Mouse (Mus musculus) induced T-regulatory cell, adult 2 months (primary cell): ENCODE data around the gene Qsox1.

Experiments used
- DNase-seq: peaks from one replicate; pipeline ENCODE4 v3.0.0-alpha.2; 2012; ENCODE audit warnings: low read depth

Qsox1 gene

GRCm38 (mm10) chr1:155812581-155813499, at the start of gene Qsox1:
Gene Qsox1, minus strand, starts transcription at chr1:155812889.
- peak; percentile 95 for DNase-seq

- no peak for DNase-seq
These were observed 42.4 kb upstream of the Qsox1 start for GRCm38 (mm10) chr1:155854926-155855702.

GRCm38 (mm10) chr1:155853009-155853408, 40.3 kb upstream of the Qsox1 start:
- DNase-seq: no peak

- DNase-seq: no peak
These were observed 31.5 kb upstream of the Qsox1 start for GRCm38 (mm10) chr1:155844235-155844634.

GRCm38 (mm10) chr1:155843538-155843937, 30.8 kb upstream of the Qsox1 start:
- DNase-seq: peak; percentile 15

- DNase-seq: no peak
These were observed 23.0 kb upstream of the Qsox1 start for GRCm38 (mm10) chr1:155835667-155836066.

GRCm38 (mm10) chr1:155833610-155834009, 20.9 kb upstream of the Qsox1 start:
- DNase-seq: no peak

GRCm38 (mm10) chr1:155831958-155832357, 19.3 kb upstream of the Qsox1 start:
- DNase-seq: no peak

- no peak for DNase-seq
These were observed 18.2 kb upstream of the Qsox1 start for GRCm38 (mm10) chr1:155830861-155831260.

GRCm38 (mm10) chr1:155827703-155828295, 15.1 kb upstream of the Qsox1 start:
- DNase-seq: no peak

GRCm38 (mm10) chr1:155826803-155827395, 14.2 kb upstream of the Qsox1 start:
- DNase-seq: no peak

- no peak for DNase-seq
These were observed 13.4 kb upstream of the Qsox1 start for GRCm38 (mm10) chr1:155825940-155826716.

GRCm38 (mm10) chr1:155820646-155821045, 8.0 kb upstream of the Qsox1 start:
- no peak for DNase-seq

- no peak for DNase-seq
These were observed 3.5 kb upstream of the Qsox1 start for GRCm38 (mm10) chr1:155816167-155816566.

- no peak for DNase-seq
These were observed 601 bp downstream of the Qsox1 start for GRCm38 (mm10) chr1:155811995-155812580.

GRCm38 (mm10) chr1:155810616-155811015, 2.1 kb downstream of the Qsox1 start:
- DNase-seq: no peak

- no peak for DNase-seq
These were observed 2.8 kb downstream of the Qsox1 start for GRCm38 (mm10) chr1:155809706-155810442.

- no peak for DNase-seq
These were observed 4.4 kb downstream of the Qsox1 start for GRCm38 (mm10) chr1:155808261-155808660.

GRCm38 (mm10) chr1:155805607-155806006, 7.1 kb downstream of the Qsox1 start:
- no peak for DNase-seq
